In genomic region chr11:82612026-82612425, GRCm38 (mm10) we compare ENCODE assay signal across 9 mouse cellular contexts.
A peak's percentile ranks its signal among the peaks of the same experiment; 100 is the strongest.
DNase-seq lines count a peak whose midpoint lies in the region; ATAC-seq lines count a peak whose summit lies in the region.
"Had no signal": no experiment of that assay in that cellular context is flagged by ENCODE, and none has a peak within 500 bp of the region (broad histone marks: within the 10 kb centered on the region; RNA-seq: fewer than 3 reads in every experiment).

No protein-coding gene starts in this region.

- no peak overlapping the region for H3K27ac ChIP-seq in midbrain, embryonic 14.5 days (replicated peaks; ENCODE audit: low read depth, low read length)
- H3K27ac ChIP-seq in midbrain, embryonic 16.5 days (ENCODE audit: low read length): no peak overlapping the region
- H3K27ac ChIP-seq: heart, embryonic 15.5 days had no signal

- no peak overlapping the region for H3K9ac ChIP-seq in midbrain, embryonic 14.5 days (replicated peaks; ENCODE audit: low read length)
- H3K9ac ChIP-seq in midbrain, embryonic 16.5 days (ENCODE audit: low read depth, low read length): no peak overlapping the region
- H3K9ac ChIP-seq: heart, embryonic 15.5 days had no signal

- no peaks in the 10 kb centered on the region for H3K4me1 ChIP-seq in midbrain, embryonic 14.5 days (ENCODE audit: control insufficient read depth, insufficient read depth, low read length)
- peaks cover 4% of the 10 kb centered on the region; the same call in 1 of the 2 replicates for H3K4me1 ChIP-seq in midbrain, embryonic 16.5 days (ENCODE audit: control insufficient read depth, insufficient read depth, low read length)
- H3K4me1 ChIP-seq: heart, embryonic 15.5 days had no signal

- DNase-seq in frontal cortex, postnatal 14 days (ENCODE audit: low spot score in 2 of 2): no peak
- DNase-seq in midbrain, embryonic 14.5 days: peak; percentile 79
- peak; percentile 42 to 51 for DNase-seq in adrenal gland, postnatal 36 days
- DNase-seq in kidney, adult 8-10 months: peak; percentile 20 to 61
- DNase-seq in retina, embryonic 14.5 days (ENCODE audit: low spot score): peak; percentile 44
- DNase-seq in urinary bladder, postnatal 25 days (ENCODE audit: low spot score): no peak

- H3K4me3 ChIP-seq in midbrain, embryonic 14.5 days (replicated peaks; ENCODE audit: low read depth, low read length): no peak overlapping the region
- H3K4me3 ChIP-seq in midbrain, embryonic 16.5 days (ENCODE audit: low read depth, low read length): no peak overlapping the region
- H3K4me3 ChIP-seq: heart, embryonic 15.5 days had no signal

- H3K36me3 ChIP-seq in midbrain, embryonic 14.5 days (ENCODE audit: control insufficient read depth, insufficient read depth, low read length): no peaks in the 10 kb centered on the region
- no peaks in the 10 kb centered on the region for H3K36me3 ChIP-seq in midbrain, embryonic 16.5 days (ENCODE audit: control insufficient read depth, insufficient read depth, low read length)
- H3K36me3 ChIP-seq: heart, embryonic 15.5 days had no signal

- no peak overlapping the region for H3K4me2 ChIP-seq in midbrain, embryonic 14.5 days (ENCODE audit: low read length)
- no peak overlapping the region for H3K4me2 ChIP-seq in midbrain, embryonic 16.5 days (ENCODE audit: low read length)
- H3K4me2 ChIP-seq: heart, embryonic 15.5 days had no signal

- no peaks in the 10 kb centered on the region for H3K9me3 ChIP-seq in midbrain, embryonic 14.5 days (ENCODE audit: control insufficient read depth, low read length)
- no peaks in the 10 kb centered on the region for H3K9me3 ChIP-seq in midbrain, embryonic 16.5 days (replicated peaks; ENCODE audit: control insufficient read depth, low read length, poor library complexity, severe bottlenecking)
- H3K9me3 ChIP-seq: heart, embryonic 15.5 days had no signal

- peak; percentile 29; the same call in 1 of the 2 replicates for ATAC-seq in frontal cortex, adult (ENCODE audit: low TSS enrichment)
- ATAC-seq in midbrain, embryonic 14.5 days (ENCODE audit: low FRiP score, low TSS enrichment): no peak
- no peak for ATAC-seq in midbrain, embryonic 16.5 days

- no peaks in the 10 kb centered on the region for H3K27me3 ChIP-seq in midbrain, embryonic 14.5 days (ENCODE audit: control insufficient read depth, insufficient read depth, low read length)
- H3K27me3 ChIP-seq in midbrain, embryonic 16.5 days (ENCODE audit: control insufficient read depth, insufficient read depth, low read depth, low read length): no peaks in the 10 kb centered on the region

Comparison
In these comparisons a context has a peak if more than half of its experiments do, and no peak if none do; other contexts are left out.
1. DNase-seq: peak in midbrain, embryonic 14.5 days (single experiment), adrenal gland, postnatal 36 days (2 of 2), kidney, adult 8-10 months (2 of 2) and retina, embryonic 14.5 days (single experiment); none in frontal cortex, postnatal 14 days (0 of 2) and urinary bladder, postnatal 25 days (single experiment).